Mouse (Mus musculus) heart, postnatal 10 days (tissue): ENCODE measurements at regions not wholly inside any gene's neighbourhood (a gene's known extent, or its start where the extent isn't known, plus 50 kb on each side); places are given as distances from the start of the nearest gene placed in this dataset.

Experiments
- DNase-seq, 2 experiments: peaks; one replicate each; pipeline ENCODE4 v3.0.0; 2021
- intact Hi-C: fragments of 180-260 bp; cut with DNase I; formaldehyde crosslinking; loops from one replicate; pipeline ENCODE4 v1.15.1; 2025

DNA sequence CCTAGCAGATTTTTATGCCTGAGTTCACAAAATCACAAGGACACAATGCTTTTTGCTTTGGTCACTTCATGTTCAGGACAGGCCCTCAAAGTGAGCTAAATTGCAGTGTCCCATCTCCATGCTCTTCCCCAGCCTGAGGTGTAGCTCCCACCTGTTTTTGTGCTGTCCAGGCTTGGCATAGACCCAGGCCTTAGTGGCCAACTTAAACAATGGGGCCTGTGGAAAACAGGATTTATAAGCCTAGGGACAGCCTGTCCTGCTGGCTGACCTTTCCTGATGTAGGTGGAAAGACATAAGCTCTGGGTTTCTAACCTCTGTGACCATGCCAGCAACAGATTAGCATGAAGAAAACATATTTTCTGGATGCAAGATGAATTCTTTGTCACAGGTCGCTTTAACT, 51.6 kb upstream of the Gm7247 start:
- intact Hi-C loops: no loop called here
- peak; percentile 38 to 44 for DNase-seq

DNA sequence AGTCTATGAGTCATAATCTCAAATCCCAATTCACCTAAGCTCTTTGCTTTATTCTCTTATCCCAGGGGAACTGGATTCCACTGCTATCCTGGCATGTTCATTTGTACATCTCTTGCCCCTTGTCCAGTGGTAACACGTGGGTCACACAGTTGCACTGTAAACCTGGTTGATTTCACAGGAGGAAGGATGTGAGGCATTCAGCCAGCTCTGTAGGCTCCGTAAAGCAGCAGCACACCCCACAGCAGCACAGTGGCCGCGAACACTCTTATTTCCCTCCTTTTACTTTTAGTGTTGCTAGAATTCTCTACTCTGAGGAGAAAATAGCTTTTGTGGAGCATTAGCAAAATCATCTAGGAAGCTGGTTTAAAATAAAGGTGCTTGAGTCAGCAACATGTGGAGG, 51.0 kb upstream of the Gm7247 start:
- peak; percentile 11 to 12 for DNase-seq
- intact Hi-C loops: no loop called here
